Mouse (Mus musculus): ENCODE measurements around the gene Glrx5.

Glrx5 gene

GRCm38 (mm10) chr12:105031081-105032058 lies 1.1 kb upstream of the Glrx5 start:
- DNase-seq (ENCODE audit: low spot score in 2 of 2): no peak

GRCm38 (mm10) chr12:105032832-105033775 lies 616 bp downstream of the Glrx5 start:
- no peak for DNase-seq (ENCODE audit: low spot score in 2 of 2)

GRCm38 (mm10) chr12:105034130-105034769 lies 1.8 kb downstream of the Glrx5 start:
- DNase-seq (ENCODE audit: low spot score in 2 of 2): no peak

- DNase-seq (ENCODE audit: low spot score in 2 of 2): no peak
Measured at GRCm38 (mm10) chr12:105038211-105038610, 5.7 kb downstream of the Glrx5 start.

GRCm38 (mm10) chr12:105038918-105039317 lies 6.4 kb downstream of the Glrx5 start:
- DNase-seq (ENCODE audit: low spot score in 2 of 2): no peak

DNA sequence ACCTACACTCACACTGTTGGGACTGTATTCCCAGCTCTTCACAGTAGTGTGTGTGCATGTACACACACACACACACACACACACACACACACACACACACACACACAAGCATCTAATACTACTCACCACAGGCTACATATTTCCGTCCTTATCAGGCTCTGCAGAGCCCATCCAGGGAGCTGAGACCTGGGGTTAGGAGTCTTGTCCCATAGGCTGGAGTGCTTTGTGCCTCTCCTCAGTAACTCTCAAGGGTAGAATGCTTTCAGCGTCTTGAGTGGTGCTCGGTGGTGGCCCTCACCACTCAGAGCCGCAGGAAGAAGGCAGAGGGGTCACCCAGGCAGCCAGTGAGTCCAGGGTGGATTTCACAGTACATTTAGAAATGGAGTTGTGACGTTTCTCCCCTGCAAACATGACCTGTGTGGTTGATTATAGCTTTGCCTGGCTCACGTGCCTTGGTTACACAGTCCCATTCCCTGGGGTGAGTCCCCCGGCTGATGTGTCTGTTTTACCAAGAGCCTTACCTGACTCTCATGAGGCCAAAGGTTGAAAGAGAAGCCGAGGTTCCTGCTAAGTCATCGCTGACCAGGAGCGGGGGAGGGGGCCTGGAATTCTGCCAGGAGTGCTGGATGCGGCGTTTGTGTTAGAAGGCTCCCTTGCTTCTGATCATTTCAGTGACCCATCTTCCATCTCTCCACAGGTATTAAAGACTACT lies 7.2 kb downstream of the Glrx5 start:
- DNase-seq (ENCODE audit: low spot score in 2 of 2): no peak

- no peak for DNase-seq (ENCODE audit: low spot score in 2 of 2)
Measured at GRCm38 (mm10) chr12:105040950-105041349, 8.5 kb downstream of the Glrx5 start.

- no peak for DNase-seq (ENCODE audit: low spot score in 2 of 2)
Measured at GRCm38 (mm10) chr12:105043081-105043480, 10.6 kb downstream of the Glrx5 start.

GRCm38 (mm10) chr12:105044775-105045174 lies 12.3 kb downstream of the Glrx5 start:
- no peak for DNase-seq (ENCODE audit: low spot score in 2 of 2)

DNA sequence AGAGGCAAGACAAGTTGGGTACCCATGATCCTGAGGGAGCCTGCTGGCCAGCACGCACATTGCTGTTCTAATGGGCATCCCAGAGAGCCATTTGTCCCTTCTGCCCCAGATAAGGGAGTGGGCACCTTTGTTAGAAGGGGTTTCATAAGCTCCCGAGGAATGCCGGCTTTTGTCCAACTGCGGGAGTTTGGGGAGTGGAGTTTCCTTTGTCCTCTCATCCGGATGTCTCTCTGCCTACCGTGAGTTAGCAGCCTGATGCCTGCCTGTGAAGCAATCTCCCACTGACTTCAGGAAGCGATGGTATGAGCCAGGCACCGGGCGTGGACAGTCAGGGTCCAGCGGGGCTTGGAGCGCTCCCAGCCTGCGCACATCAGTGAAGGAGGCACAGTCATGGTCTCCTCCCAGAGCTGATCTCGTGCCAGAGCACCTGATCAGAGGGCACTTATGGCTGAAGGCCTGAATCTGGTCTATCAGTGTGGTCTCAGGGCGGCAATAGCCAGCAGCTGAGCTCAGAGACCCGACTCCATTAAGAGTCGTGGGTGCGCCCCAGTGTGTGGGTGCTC lies 15.9 kb downstream of the Glrx5 start:
- DNase-seq (ENCODE audit: low spot score in 2 of 2): no peak

- no peak for DNase-seq (ENCODE audit: low spot score in 2 of 2)
Measured at GRCm38 (mm10) chr12:105049813-105050212, 17.3 kb downstream of the Glrx5 start.

GRCm38 (mm10) chr12:105050898-105051297 lies 18.4 kb downstream of the Glrx5 start:
- DNase-seq (ENCODE audit: low spot score in 2 of 2): peak; percentile 57 to 74

GRCm38 (mm10) chr12:105054041-105054440 lies 21.6 kb downstream of the Glrx5 start:
- no peak for DNase-seq (ENCODE audit: low spot score in 2 of 2)

GRCm38 (mm10) chr12:105055308-105055707 lies 22.8 kb downstream of the Glrx5 start:
- DNase-seq (ENCODE audit: low spot score in 2 of 2): no peak

DNA sequence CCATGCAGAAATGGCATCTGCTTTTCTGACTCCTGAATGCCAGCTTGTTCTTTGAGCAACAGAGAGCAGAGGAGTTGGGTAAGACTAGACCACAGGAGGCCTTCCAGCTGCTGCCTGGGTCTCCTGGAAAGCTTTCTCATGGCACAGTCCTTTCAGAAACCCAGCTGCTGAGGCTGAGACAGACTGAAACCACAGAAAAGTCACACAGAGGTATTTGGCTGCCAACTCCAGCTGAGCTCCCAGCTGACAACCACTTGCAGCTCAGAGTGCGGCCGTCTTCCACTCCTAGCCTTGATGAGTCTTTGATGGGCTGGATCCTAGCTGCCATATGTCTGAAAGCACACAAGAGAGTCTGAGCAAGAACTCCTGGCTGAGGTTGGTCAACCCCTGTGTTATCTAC lies 27.5 kb downstream of the Glrx5 start:
- DNase-seq (ENCODE audit: low spot score in 2 of 2): no peak

DNA sequence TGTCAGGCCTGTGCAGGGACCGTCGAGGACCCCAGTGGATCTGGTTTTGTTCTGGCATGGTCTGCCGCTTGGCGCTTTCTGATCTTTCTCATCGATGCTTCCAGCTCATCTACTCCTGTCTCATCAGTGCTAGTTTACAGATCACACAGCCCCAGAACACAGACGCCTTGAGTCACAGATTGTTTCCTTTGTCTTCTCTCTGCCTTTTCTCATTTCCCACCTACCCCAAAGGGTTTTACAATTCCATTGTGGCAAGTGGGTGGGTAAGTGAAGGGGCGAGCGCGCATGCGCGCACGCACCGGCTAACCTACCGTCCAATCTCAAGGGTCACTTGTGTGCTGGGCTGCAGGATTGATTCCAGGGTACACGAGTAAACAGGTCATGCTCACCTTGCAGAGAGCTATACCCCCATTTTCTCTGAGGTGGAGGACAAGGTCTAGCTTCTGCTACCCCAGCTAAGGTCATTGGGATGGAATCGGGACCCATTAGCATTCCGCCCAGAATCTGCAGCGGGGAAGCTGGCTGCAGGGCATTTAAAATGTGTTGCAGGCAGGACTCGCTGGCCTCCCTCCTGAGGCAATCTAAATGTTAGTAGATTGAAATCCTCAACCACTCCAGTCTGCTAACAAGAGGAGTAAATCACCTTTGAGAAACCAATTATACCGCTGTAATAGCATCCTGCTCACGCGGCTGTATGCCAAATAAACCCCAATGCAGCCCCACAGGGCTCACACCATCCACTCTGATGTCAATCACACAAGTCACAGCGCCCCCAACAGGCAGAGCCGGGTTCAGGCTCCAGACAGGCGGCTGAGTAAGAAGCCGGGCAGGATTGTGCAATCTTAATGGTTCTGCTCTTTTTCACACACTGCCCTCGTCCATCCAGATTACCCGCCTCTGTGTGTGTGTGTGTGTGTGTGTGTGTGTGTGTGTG lies 31.0 kb downstream of the Glrx5 start:
- no peak for DNase-seq (ENCODE audit: low spot score in 2 of 2)

DNA sequence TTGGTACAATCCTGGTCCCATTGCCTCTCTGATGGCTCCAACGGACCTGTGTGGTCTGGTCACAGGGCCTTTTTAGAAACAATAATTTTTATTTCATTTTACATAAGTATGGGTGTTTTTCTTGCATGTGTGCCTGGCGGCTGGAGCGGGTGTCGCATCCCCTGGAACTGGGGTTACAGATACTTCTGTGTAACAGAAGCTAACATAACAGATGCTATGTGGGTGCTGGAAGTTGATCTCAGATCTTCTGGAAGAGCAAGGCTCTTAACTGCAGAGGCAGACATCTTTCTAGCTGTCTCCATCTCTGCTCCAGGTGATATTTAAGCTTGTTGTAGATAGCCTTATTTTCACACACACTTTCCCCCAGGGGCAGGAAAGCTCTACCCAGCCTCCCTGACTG lies 31.7 kb downstream of the Glrx5 start:
- DNase-seq (ENCODE audit: low spot score in 2 of 2): peak; percentile 19 to 38

DNA sequence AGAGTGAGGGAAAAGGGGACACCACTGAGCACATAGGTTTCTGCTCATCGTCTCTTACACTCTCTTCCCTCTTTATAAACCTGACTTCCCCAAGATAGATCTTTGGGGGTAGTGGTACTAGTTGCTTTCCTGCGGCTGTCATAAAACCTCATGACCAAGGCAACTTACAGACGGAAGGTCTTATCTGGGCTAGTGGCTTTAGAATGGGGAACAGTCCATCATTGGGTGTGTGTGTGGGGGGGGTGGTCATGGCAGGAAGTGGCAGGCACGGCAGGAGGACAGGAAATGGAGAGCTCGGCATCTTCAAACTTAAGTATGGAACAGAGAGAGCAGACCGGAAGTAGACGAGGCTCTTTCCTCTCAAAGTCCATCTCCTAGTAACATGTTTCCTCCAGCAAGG lies 32.6 kb downstream of the Glrx5 start:
- DNase-seq (ENCODE audit: low spot score in 2 of 2): no peak

- no peak for DNase-seq (ENCODE audit: low spot score in 2 of 2)
Measured at GRCm38 (mm10) chr12:105066523-105066922, 34.0 kb downstream of the Glrx5 start.

DNA sequence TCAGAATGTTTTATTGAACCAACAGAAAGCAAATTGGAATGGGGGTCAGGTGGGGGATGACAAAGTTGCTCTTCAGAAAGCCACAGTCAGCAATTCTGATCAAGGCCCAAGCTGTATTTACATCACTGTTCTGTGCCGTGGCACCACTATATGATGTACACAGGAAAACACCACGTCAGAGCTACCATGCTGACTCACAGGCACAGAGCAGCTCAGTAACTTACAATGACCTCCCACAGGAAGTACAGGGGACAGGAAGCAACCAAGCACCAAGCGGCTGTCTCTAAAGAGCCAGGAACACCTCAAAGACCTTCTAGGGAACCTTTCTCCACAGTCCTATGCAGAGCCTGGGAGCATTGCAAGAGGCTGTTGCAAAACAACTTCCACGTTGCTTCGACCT lies 36.4 kb downstream of the Glrx5 start:
- no peak for DNase-seq (ENCODE audit: low spot score in 2 of 2)

Data from frontal cortex, postnatal 36 days (tissue).